Mouse (Mus musculus): ENCODE data around the gene Tmeff2.

GRCm38 (mm10) chr1:51141381-51141780 lies 240.9 kb downstream of the Tmeff2 start:
- TF ChIP-seq CTCF (IDR thresholded peaks at IDR 0.05; ENCODE audit: insufficient read depth, low read depth, low read length) (no peak), POLR2A (IDR thresholded peaks at IDR 0.05; ENCODE audit: insufficient read depth, low read depth, low read length) (no peak)

Data from olfactory bulb, adult 2 months (tissue).